Mouse (Mus musculus) embryonic fibroblast, embryonic 13.5 days (primary cell): ENCODE results near the gene Ppp1ca.

Source experiments
- CTCF ChIP-seq: IDR thresholded peaks from 2 replicates; pipeline ENCODE4 v1.5.1; 2011; ENCODE audit warnings: mild to moderate bottlenecking, control low read depth, low read length, moderate library complexity, borderline replicate concordance; ENCODE audit not compliant: insufficient read depth
- POLR2A ChIP-seq: IDR thresholded peaks from 2 replicates; pipeline ENCODE4 v1.6.1; 2011; ENCODE audit warnings: low read depth, mild to moderate bottlenecking, control low read depth, low read length, moderate library complexity

GRCm38 (mm10) chr19:4204889-4205288, 13.0 kb downstream of the Ppp1ca start:
- no peak for TF ChIP-seq CTCF
- TF ChIP-seq POLR2A: no peak
